Mouse (Mus musculus) heart, embryonic 14.5 days (tissue): Measurements from ENCODE around the gene Slc17a8. TPM values are rescaled to one million over a fixed set of nuclear protein-coding genes. Genes with fewer than 3 reads are reported as not detected.

ENCODE experiments used
- ATAC-seq: fragments of 200-750 bp; cut with Nextera tagmentation; 2 replicates; pipeline ENCODE4 v1.8.0; 2017; ENCODE audit warnings: low read depth, moderate TSS enrichment; ENCODE audit not compliant: insufficient number of reproducible peaks, insufficient read depth, low FRiP score
- H3K27ac ChIP-seq, 2 experiments: fragments of 200-500 bp in 1 of 2; fragments of 300-500 bp in 1 of 2; sonication (generic) in 1 of 2; replicated peaks in 1 of 2; 2 replicates each; pipeline ENCODE4 v1.5.1; 2012 to 2014; ENCODE audit warnings: low read depth in 2 of 2, low read length in 2 of 2, control low read depth in 1 of 2, mild to moderate bottlenecking in 1 of 2, mixed read lengths in 1 of 2; ENCODE audit not compliant: control insufficient read depth in 1 of 2, insufficient read depth in 1 of 2
- H3K27me3 ChIP-seq: fragments of 300-500 bp; sonication (generic); 2 replicates; pipeline ENCODE4 v1.6.1; 2014; ENCODE audit warnings: mild to moderate bottlenecking, low read length, control low read depth; ENCODE audit not compliant: control insufficient read depth, insufficient read depth
- H3K36me3 ChIP-seq: fragments of 300-500 bp; sonication (generic); 2 replicates; pipeline ENCODE4 v1.6.1; 2014; ENCODE audit warnings: mild to moderate bottlenecking, control low read depth, low read length, mixed read lengths; ENCODE audit not compliant: control insufficient read depth, insufficient read depth
- H3K4me1 ChIP-seq, 2 experiments: fragments of 200-500 bp in 1 of 2; fragments of 300-500 bp in 1 of 2; sonication (generic) in 1 of 2; 2 replicates each; pipeline ENCODE4 v1.6.1; 2012 to 2014; ENCODE audit warnings: low read length in 2 of 2, control low read depth in 1 of 2, mixed read lengths in 1 of 2; ENCODE audit not compliant: control insufficient read depth in 2 of 2, insufficient read depth in 2 of 2
- H3K4me2 ChIP-seq: fragments of 300-500 bp; sonication (generic); 2 replicates; pipeline ENCODE4 v1.6.1; 2014; ENCODE audit warnings: mild to moderate bottlenecking, low read length
- H3K4me3 ChIP-seq, 2 experiments: fragments of 200-500 bp in 1 of 2; fragments of 300-500 bp in 1 of 2; sonication (generic) in 1 of 2; 2 replicates each; pipeline ENCODE4 v1.5.1; 2012 to 2014; ENCODE audit warnings: low read length in 2 of 2, mild to moderate bottlenecking in 2 of 2, control low read depth in 1 of 2, low read depth in 1 of 2, moderate library complexity in 1 of 2; ENCODE audit not compliant: control insufficient read depth in 1 of 2, insufficient read depth in 1 of 2
- H3K9ac ChIP-seq: fragments of 300-500 bp; sonication (generic); 2 replicates; pipeline ENCODE4 v1.6.1; 2014; ENCODE audit warnings: mild to moderate bottlenecking, low read length
- H3K9me3 ChIP-seq: fragments of 300-500 bp; sonication (generic); 2 replicates; pipeline ENCODE4 v1.6.1; 2016; ENCODE audit warnings: low read length, control low read depth; ENCODE audit not compliant: control insufficient read depth
- WGBS: fragments of 180-500 bp; shearing (Covaris S2); extraction: QIAGEN DNeasy Blood & Tissue Kit; methylation state at CpG from one replicate; pipeline ENCODE4 v1.1.7; 2014; 5-methylcytosine and 5-hydroxymethylcytosine counted together
- polyA plus RNA-seq: library from polyadenylated mRNA; unstranded; fragments of >200 nt; fragmentation: Nextera tagmentation; extraction: Ambion mirVana; gene quantifications from 2 replicates; pipeline ENCODE4 v1.2.1, GENCODE M21; 2014

Slc17a8 gene
- polyA plus RNA-seq, 1 experiment from 2014 or later, result 0.07 TPM

DNA sequence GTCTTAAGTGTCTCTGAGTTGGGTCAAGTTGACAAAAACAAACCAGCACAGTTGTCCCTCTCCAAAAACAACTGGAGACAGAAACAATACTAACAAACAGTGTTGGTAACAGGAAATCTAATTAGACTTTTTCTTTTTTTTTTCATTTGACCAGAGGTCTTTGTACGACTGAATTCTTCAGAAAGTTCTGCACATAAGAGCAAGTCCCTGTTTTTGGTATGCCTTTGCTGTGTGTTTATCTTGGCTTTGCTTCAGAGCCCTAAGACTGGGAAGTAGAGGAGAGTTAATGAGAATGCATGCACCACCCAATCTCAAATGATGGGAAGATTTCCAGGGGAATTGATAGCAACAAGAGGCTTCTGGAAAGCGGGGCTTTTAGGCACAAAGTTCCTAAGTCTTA lies 74.1 kb downstream of the Slc17a8 start:
- Histone ChIP-seq H3K4me2 (no peak overlapping the region), H3K9ac (no peak overlapping the region), H3K36me3 (no peaks in the 10 kb centered on the region), H3K27me3 (no peaks in the 10 kb centered on the region), H3K4me1 (peaks cover 3 to 8% of the 10 kb centered on the region in 2 experiments; a peak in 2 of 4 replicates), H3K27ac (no peak overlapping the region), H3K9me3 (no peaks in the 10 kb centered on the region), H3K4me3 (no peak overlapping the region)
- no peak for ATAC-seq
- WGBS, result 54% methylated on average over 2 of the region's 2 CpGs

GRCm38 (mm10) chr10:89543867-89544266 lies 77.2 kb downstream of the Slc17a8 start:
- Histone ChIP-seq H3K4me2 (0 out of 2 replicates have a peak overlapping the region, but pooled peaks have one; percentile 7), H3K36me3 (no peaks in the 10 kb centered on the region), H3K9me3 (no peaks in the 10 kb centered on the region), H3K4me1 (peaks cover 3 to 9% of the 10 kb centered on the region in 2 experiments; a peak in 2 of 4 replicates), H3K9ac (no peak overlapping the region), H3K27me3 (no peaks in the 10 kb centered on the region), H3K27ac (peak overlapping the region in 1 of 2 experiments; percentile 61; a peak in 1 of 4 replicates), H3K4me3 (no peak overlapping the region)
- WGBS, result 18% methylated on average over 6 of the region's 6 CpGs
- peak; percentile 33; the same call in 1 of the 2 replicates for ATAC-seq

DNA sequence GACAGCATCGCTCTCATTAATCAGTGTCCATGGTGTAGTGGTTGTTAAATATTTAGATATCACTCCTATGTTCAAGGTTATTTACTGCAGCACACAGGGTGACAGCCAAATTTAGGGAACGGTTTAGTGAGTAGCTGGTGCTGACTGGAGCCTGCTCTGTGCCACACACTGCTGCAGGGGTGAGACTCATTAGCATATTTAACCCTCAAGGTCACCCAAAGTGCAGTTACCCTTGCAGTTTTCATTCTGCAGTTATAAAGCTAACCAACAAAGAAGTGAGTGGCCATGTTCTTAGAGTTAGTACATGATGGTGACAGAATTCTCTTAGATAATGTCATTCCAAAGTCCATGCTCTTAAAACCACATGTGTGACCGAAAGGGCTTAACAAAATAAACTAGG lies 78.7 kb downstream of the Slc17a8 start:
- 79% methylated on average over 3 of the region's 3 CpGs for WGBS
- Histone ChIP-seq H3K4me2 (no peak overlapping the region), H3K27ac (no peak overlapping the region), H3K27me3 (no peaks in the 10 kb centered on the region), H3K9ac (no peak overlapping the region), H3K36me3 (no peaks in the 10 kb centered on the region), H3K4me1 (peaks cover 3 to 9% of the 10 kb centered on the region in 2 experiments; a peak in 2 of 4 replicates), H3K9me3 (no peaks in the 10 kb centered on the region), H3K4me3 (no peak overlapping the region)
- ATAC-seq, result no peak

- H3K9me3 ChIP-seq, result no peaks in the 10 kb centered on the region
- no peak for ATAC-seq
- peak within 1 kb of the TSS; percentile 47 to 65 for H3K27ac ChIP-seq
- H3K4me1 ChIP-seq, result peaks cover 16 to 46% of the 10 kb centered on the region in 2 experiments
- no peaks in the 10 kb centered on the region for H3K27me3 ChIP-seq
- peak within 1 kb of the TSS; percentile 31 for H3K4me2 ChIP-seq
- H3K9ac ChIP-seq, result peak within 1 kb of the TSS; percentile 38; the same call in 1 of the 2 replicates
- H3K4me3 ChIP-seq, result peak within 1 kb of the TSS; percentile 2 to 8; a peak in 2 of 4 replicates
- H3K36me3 ChIP-seq, result no peaks in the 10 kb centered on the region
- 49% methylated on average over 17 of the region's 17 CpGs for WGBS
Measured at GRCm38 (mm10) chr10:89532929-89533727, 87.9 kb downstream of the Slc17a8 start, which contains the start of gene Nr1h4. Nr1h4 (minus strand) TSS chr10:89533585.

DNA sequence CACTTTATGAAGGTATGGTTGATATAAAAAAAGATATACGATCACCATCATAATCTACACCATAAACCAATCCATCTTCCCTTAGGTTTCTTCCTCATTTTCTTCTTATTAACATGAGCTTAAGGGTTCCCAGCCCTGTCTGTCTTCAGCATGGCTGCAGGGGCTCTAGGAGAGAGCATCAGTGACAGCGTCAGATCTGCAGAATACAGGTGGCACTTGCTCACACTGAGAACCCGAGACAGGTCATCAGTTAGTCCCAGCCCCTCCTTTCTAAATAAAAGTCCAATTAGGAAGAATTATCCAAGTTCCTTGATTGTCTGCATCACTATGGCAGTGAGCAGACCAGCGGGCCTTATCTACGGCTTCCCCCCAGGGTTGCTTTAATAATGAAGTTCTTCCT lies 88.6 kb downstream of the Slc17a8 start:
- Histone ChIP-seq H3K4me3 (peak overlapping the region in 1 of 2 experiments; percentile 2; a peak in 1 of 4 replicates), H3K27me3 (no peaks in the 10 kb centered on the region), H3K9ac (no peak overlapping the region; the same call in 1 of the 2 replicates), H3K27ac (0 out of 4 replicates have a peak overlapping the region, but pooled peaks of 1 of the 2 experiments have one; percentile 24), H3K4me2 (peak overlapping the region; percentile 31), H3K36me3 (no peaks in the 10 kb centered on the region), H3K9me3 (no peaks in the 10 kb centered on the region), H3K4me1 (peaks cover 16 to 47% of the 10 kb centered on the region in 2 experiments)
- no peak for ATAC-seq
- WGBS, result 65% methylated on average over 5 of the region's 5 CpGs

DNA sequence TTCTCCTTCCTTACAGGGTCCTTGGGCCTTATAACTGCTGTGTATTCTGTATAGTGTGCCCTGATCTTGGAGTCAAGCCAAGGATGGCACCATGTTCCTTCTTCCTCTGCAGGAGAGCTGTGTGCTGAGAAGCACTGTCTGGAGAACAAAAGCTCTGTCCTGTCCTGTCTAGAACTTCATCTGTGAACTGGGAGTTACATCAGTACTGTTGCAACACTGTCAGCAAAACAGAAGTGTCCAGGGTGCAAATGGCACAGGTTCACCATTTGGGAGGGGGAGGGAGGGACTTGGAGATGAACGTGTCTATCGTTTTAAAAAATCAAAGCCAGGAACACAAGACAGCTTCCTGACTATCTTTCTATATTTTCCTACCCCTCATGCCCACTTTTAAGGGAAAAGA lies 89.1 kb downstream of the Slc17a8 start:
- Histone ChIP-seq H3K9ac (no peak overlapping the region), H3K4me1 (peaks cover 21 to 51% of the 10 kb centered on the region in 2 experiments), H3K4me3 (no peak overlapping the region), H3K9me3 (no peaks in the 10 kb centered on the region), H3K4me2 (no peak overlapping the region), H3K27ac (no peak overlapping the region), H3K27me3 (no peaks in the 10 kb centered on the region), H3K36me3 (no peaks in the 10 kb centered on the region)
- ATAC-seq, result no peak
- 54% methylated on average over 2 of the region's 2 CpGs for WGBS

- no peaks in the 10 kb centered on the region for H3K36me3 ChIP-seq
- peak overlapping the region; percentile 31 to 51; a peak in 3 of 4 replicates for H3K27ac ChIP-seq
- WGBS, result 5% methylated on average over 5 of the region's 5 CpGs
- H3K4me3 ChIP-seq, result no peak overlapping the region
- no peak overlapping the region for H3K9ac ChIP-seq
- peaks cover 24 to 55% of the 10 kb centered on the region in 2 experiments for H3K4me1 ChIP-seq
- H3K4me2 ChIP-seq, result peak overlapping the region; percentile 26; the same call in 1 of the 2 replicates
- peak; percentile 81 for ATAC-seq
- no peaks in the 10 kb centered on the region for H3K27me3 ChIP-seq
- no peaks in the 10 kb centered on the region for H3K9me3 ChIP-seq
Measured at GRCm38 (mm10) chr10:89531194-89531634, 89.8 kb downstream of the Slc17a8 start.
